Mouse (Mus musculus) forebrain, embryonic 10.5 days (tissue): ENCODE data around the gene Cry2. TPM values are rescaled to one million over a fixed set of nuclear protein-coding genes. Genes with fewer than 3 reads are reported as not detected.

Experiments used
- DNase-seq: peaks from one replicate; pipeline ENCODE4 v3.0.0-alpha.2; 2017; ENCODE audit warnings: low spot score; ENCODE audit errors: extremely low spot score
- H3K27ac ChIP-seq: fragments of 300-500 bp; sonication (generic); 2 replicates; pipeline ENCODE4 v1.5.1; 2016; ENCODE audit warnings: mild to moderate bottlenecking
- H3K27me3 ChIP-seq: fragments of 300-500 bp; sonication (generic); 2 replicates; pipeline ENCODE4 v1.6.1; 2016; ENCODE audit warnings: mild to moderate bottlenecking; ENCODE audit not compliant: poor library complexity, severe bottlenecking
- H3K36me3 ChIP-seq: fragments of 300-500 bp; sonication (generic); replicated peaks from 2 replicates; pipeline ENCODE4 v1.6.1; 2016; ENCODE audit warnings: mild to moderate bottlenecking, moderate library complexity
- H3K4me1 ChIP-seq: fragments of 300-500 bp; sonication (generic); 2 replicates; pipeline ENCODE4 v1.6.1; 2016
- H3K4me3 ChIP-seq: fragments of 300-500 bp; sonication (generic); 2 replicates; pipeline ENCODE4 v1.5.1; 2016; ENCODE audit warnings: mild to moderate bottlenecking, moderate library complexity
- H3K9me3 ChIP-seq: fragments of 300-500 bp; sonication (generic); 2 replicates; pipeline ENCODE4 v1.6.1; 2016; ENCODE audit warnings: mild to moderate bottlenecking, moderate library complexity
- WGBS: fragments of 180-500 bp; shearing (Covaris S2); methylation state at CpG from one replicate; pipeline ENCODE4 v1.1.7; 2016; 5-methylcytosine and 5-hydroxymethylcytosine counted together
- polyA plus RNA-seq: library from polyadenylated mRNA; unstranded; fragments of >200 nt; fragmentation: Nextera tagmentation; extraction: Ambion mirVana; gene quantifications from 2 replicates; pipeline ENCODE4 v1.2.1, GENCODE M21; 2016

Gene Cry2
- polyA plus RNA-seq, 1 experiment from 2014 or later = 27.3 TPM

- Histone ChIP-seq H3K27me3 (peaks cover 10% of the 10 kb centered on the region), H3K4me1 (peaks cover 48% of the 10 kb centered on the region), H3K4me3 (no peak overlapping the region), H3K27ac (no peak overlapping the region), H3K36me3 (peaks cover 51% of the 10 kb centered on the region), H3K9me3 (no peaks in the 10 kb centered on the region)
- no peak for DNase-seq
- WGBS = 95% methylated on average over 7 of the region's 7 CpGs
These were observed 56.5 kb downstream of the Cry2 start for GRCm38 (mm10) chr2:92377320-92377719.

- Histone ChIP-seq H3K9me3 (no peaks in the 10 kb centered on the region), H3K27ac (no peak overlapping the region), H3K4me3 (peak overlapping the region; percentile 66), H3K36me3 (peaks cover 41% of the 10 kb centered on the region), H3K27me3 (peaks cover 20% of the 10 kb centered on the region), H3K4me1 (peaks cover 58% of the 10 kb centered on the region)
- DNase-seq = no peak
- 83% methylated on average over 6 of the region's 6 CpGs for WGBS
These were observed 57.5 kb downstream of the Cry2 start for GRCm38 (mm10) chr2:92376300-92376699.

- Histone ChIP-seq H3K36me3 (peaks cover 36% of the 10 kb centered on the region), H3K4me3 (peak overlapping the region; percentile 66), H3K9me3 (no peaks in the 10 kb centered on the region), H3K27ac (peak overlapping the region; percentile 90), H3K27me3 (peaks cover 25% of the 10 kb centered on the region), H3K4me1 (peaks cover 59% of the 10 kb centered on the region)
- no peak for DNase-seq
- WGBS = 16% methylated on average over 10 of the region's 10 CpGs
These were observed 58.1 kb downstream of the Cry2 start for GRCm38 (mm10) chr2:92375788-92376187.

- peak; percentile 93 for DNase-seq
- Histone ChIP-seq H3K4me3 (peak overlapping the region; percentile 66), H3K27ac (peak overlapping the region; percentile 90), H3K9me3 (no peaks in the 10 kb centered on the region), H3K4me1 (peaks cover 60% of the 10 kb centered on the region), H3K27me3 (peaks cover 31% of the 10 kb centered on the region), H3K36me3 (peaks cover 29% of the 10 kb centered on the region)
- under 1% methylated on average over 29 of the region's 29 CpGs for WGBS
These were observed 58.7 kb downstream of the Cry2 start for GRCm38 (mm10) chr2:92375099-92375623.

- Histone ChIP-seq H3K9me3 (no peaks in the 10 kb centered on the region), H3K27me3 (peaks cover 38% of the 10 kb centered on the region), H3K27ac (peak within 1 kb of the TSS; percentile 90), H3K4me3 (peak within 1 kb of the TSS; percentile 66), H3K4me1 (peaks cover 67% of the 10 kb centered on the region), H3K36me3 (peaks cover 23% of the 10 kb centered on the region)
- peak; percentile 55 for DNase-seq
- WGBS = 5% methylated on average over 16 of the region's 16 CpGs
These were observed 59.3 kb downstream of the Cry2 start, which contains the start of the genes Pex16 and Large2 for GRCm38 (mm10) chr2:92374514-92374913. Gene Pex16, plus strand, starts transcription at chr2:92374676. Gene Large2, minus strand, starts transcription at chr2:92374869.

- Histone ChIP-seq H3K4me3 (peak overlapping the region; percentile 66; the same call in 1 of the 2 replicates), H3K27me3 (peaks cover 46% of the 10 kb centered on the region), H3K36me3 (peaks cover 17% of the 10 kb centered on the region), H3K9me3 (no peaks in the 10 kb centered on the region), H3K27ac (peak overlapping the region; percentile 90), H3K4me1 (peaks cover 78% of the 10 kb centered on the region)
- DNase-seq = no peak
- 69% methylated on average over 11 of the region's 11 CpGs for WGBS
These were observed 60.4 kb downstream of the Cry2 start for GRCm38 (mm10) chr2:92373437-92373813.

- Histone ChIP-seq H3K27me3 (peaks cover 46% of the 10 kb centered on the region), H3K27ac (peak overlapping the region; percentile 90), H3K4me1 (peaks cover 83% of the 10 kb centered on the region), H3K4me3 (peak overlapping the region; percentile 64), H3K9me3 (no peaks in the 10 kb centered on the region), H3K36me3 (peaks cover 16% of the 10 kb centered on the region)
- 26% methylated on average over 9 of the region's 9 CpGs for WGBS
- DNase-seq = peak; percentile 42
These were observed 60.9 kb downstream of the Cry2 start for GRCm38 (mm10) chr2:92372767-92373436.

- H3K4me1 ChIP-seq = peaks cover 91% of the 10 kb centered on the region
- peak; percentile 81 for DNase-seq
These were observed 61.7 kb downstream of the Cry2 start for GRCm38 (mm10) chr2:92371971-92372690.

GRCm38 (mm10) chr2:92370821-92371805, 62.7 kb downstream of the Cry2 start:
- peak; percentile 79 for DNase-seq
- Histone ChIP-seq H3K4me3 (peak overlapping the region; percentile 64), H3K27ac (peak overlapping the region; percentile 90), H3K36me3 (peaks cover 27% of the 10 kb centered on the region), H3K9me3 (no peaks in the 10 kb centered on the region), H3K27me3 (peaks cover 46% of the 10 kb centered on the region), H3K4me1 (peaks cover 91% of the 10 kb centered on the region)
- WGBS = 1% methylated on average over 45 of the region's 45 CpGs

More at GRCm38 (mm10) chr2:92371971-92372690, 61.7 kb downstream of the Cry2 start:
- WGBS = 5% methylated on average over 10 of the region's 10 CpGs
- H3K9me3 ChIP-seq = no peaks in the 10 kb centered on the region
- H3K27ac ChIP-seq = peak overlapping the region; percentile 90
- peaks cover 17% of the 10 kb centered on the region for H3K36me3 ChIP-seq
- peak overlapping the region; percentile 64 for H3K4me3 ChIP-seq
- H3K27me3 ChIP-seq = peaks cover 46% of the 10 kb centered on the region

- H3K27ac ChIP-seq = peak overlapping the region; percentile 90
- WGBS = 11% methylated on average over 19 of the region's 19 CpGs
- peaks cover 46% of the 10 kb centered on the region for H3K27me3 ChIP-seq
- peaks cover 34% of the 10 kb centered on the region for H3K36me3 ChIP-seq
- H3K4me3 ChIP-seq = peak overlapping the region; percentile 64
- H3K9me3 ChIP-seq = no peaks in the 10 kb centered on the region
- DNase-seq = no peak
- H3K4me1 ChIP-seq = peaks cover 84% of the 10 kb centered on the region
These were observed 63.5 kb downstream of the Cry2 start for GRCm38 (mm10) chr2:92370375-92370774.

GRCm38 (mm10) chr2:92367383-92368029, 66.3 kb downstream of the Cry2 start:
- no peak overlapping the region for H3K4me3 ChIP-seq
- WGBS = 52% methylated on average over 20 of the region's 20 CpGs
- no peak overlapping the region for H3K27ac ChIP-seq
- DNase-seq = no peak
- peaks cover 60% of the 10 kb centered on the region for H3K4me1 ChIP-seq
- H3K27me3 ChIP-seq = peaks cover 38% of the 10 kb centered on the region
- peaks cover 62% of the 10 kb centered on the region for H3K36me3 ChIP-seq
- H3K9me3 ChIP-seq = no peaks in the 10 kb centered on the region
